Mouse (Mus musculus) brain, embryonic 14.5 days (tissue): ENCODE measurements around the gene Ebf3. TPM values are rescaled to one million over a fixed set of nuclear protein-coding genes. Genes with fewer than 3 reads are reported as not detected.

Experiments
- DNase-seq: peaks from one replicate; pipeline ENCODE4 v3.0.0-alpha.2; 2011; ENCODE audit warnings: low read depth
- CTCF ChIP-seq: fragments of 200-500 bp; IDR thresholded peaks from 2 replicates; pipeline ENCODE4 v1.5.1; 2012; ENCODE audit warnings: inconsistent platforms, mild to moderate bottlenecking, moderate library complexity, borderline replicate concordance; ENCODE audit not compliant: insufficient read depth, insufficient read length; ENCODE audit errors: extremely low read depth
- POLR2A ChIP-seq: fragments of 200-500 bp; IDR thresholded peaks from 2 replicates; pipeline ENCODE4 v1.6.1; 2012; ENCODE audit warnings: mild to moderate bottlenecking, inconsistent platforms, borderline replicate concordance; ENCODE audit not compliant: poor library complexity, insufficient read depth, insufficient read length, severe bottlenecking; ENCODE audit errors: extremely low read depth
- polyA plus RNA-seq: library from polyadenylated mRNA; depleted of rRNA; stranded (reverse); fragments of >200 nt; gene quantifications from 2 replicates; pipeline ENCODE4 v1.2.3, GENCODE M21; 2012; rRNA removed

The Ebf3 gene
- polyA plus RNA-seq, 1 experiment, result 157 TPM

DNA sequence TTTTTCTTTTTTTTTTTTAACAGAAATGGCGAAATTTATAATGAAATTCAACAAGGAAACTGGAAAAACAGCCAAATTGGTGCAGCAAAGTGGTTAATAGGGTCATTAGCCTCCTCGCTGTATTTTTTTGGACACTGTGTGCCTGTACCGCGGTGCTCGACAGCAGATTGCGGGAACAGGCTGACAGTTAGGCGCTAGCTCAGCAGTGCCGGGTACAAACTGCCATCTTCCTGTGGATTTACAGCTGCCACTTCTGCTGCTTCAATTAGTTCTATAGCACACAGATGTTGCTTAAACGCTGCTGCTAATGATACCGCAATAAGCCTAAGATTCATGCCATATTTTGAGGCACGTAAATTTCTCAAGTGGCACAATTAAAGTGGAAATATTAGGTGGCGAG lies 167.1 kb downstream of the Ebf3 start:
- peak; percentile 82 for DNase-seq
- TF ChIP-seq CTCF (no peak), POLR2A (no peak)

Other genes with a start within 250 kb of the Ebf3 start
- 6.9 and 7.9 TPM in 2 replicates for gene 9430038I01Rik, start 96.3 kb upstream of the Ebf3 start, polyA plus RNA-seq
- 132 and 136 TPM in 2 replicates for gene Glrx3, start 123.2 kb upstream of the Ebf3 start, polyA plus RNA-seq